Mouse (Mus musculus) brain, embryonic 14.5 days (tissue): ENCODE data around the gene Cmip.

Experiments
- CTCF ChIP-seq: fragments of 200-500 bp; IDR thresholded peaks from 2 replicates; pipeline ENCODE4 v1.5.1; 2012; ENCODE audit warnings: inconsistent platforms, mild to moderate bottlenecking, moderate library complexity, borderline replicate concordance; ENCODE audit not compliant: insufficient read depth, insufficient read length; ENCODE audit errors: extremely low read depth
- POLR2A ChIP-seq: fragments of 200-500 bp; IDR thresholded peaks from 2 replicates; pipeline ENCODE4 v1.6.1; 2012; ENCODE audit warnings: mild to moderate bottlenecking, inconsistent platforms, borderline replicate concordance; ENCODE audit not compliant: poor library complexity, insufficient read depth, insufficient read length, severe bottlenecking; ENCODE audit errors: extremely low read depth

DNA sequence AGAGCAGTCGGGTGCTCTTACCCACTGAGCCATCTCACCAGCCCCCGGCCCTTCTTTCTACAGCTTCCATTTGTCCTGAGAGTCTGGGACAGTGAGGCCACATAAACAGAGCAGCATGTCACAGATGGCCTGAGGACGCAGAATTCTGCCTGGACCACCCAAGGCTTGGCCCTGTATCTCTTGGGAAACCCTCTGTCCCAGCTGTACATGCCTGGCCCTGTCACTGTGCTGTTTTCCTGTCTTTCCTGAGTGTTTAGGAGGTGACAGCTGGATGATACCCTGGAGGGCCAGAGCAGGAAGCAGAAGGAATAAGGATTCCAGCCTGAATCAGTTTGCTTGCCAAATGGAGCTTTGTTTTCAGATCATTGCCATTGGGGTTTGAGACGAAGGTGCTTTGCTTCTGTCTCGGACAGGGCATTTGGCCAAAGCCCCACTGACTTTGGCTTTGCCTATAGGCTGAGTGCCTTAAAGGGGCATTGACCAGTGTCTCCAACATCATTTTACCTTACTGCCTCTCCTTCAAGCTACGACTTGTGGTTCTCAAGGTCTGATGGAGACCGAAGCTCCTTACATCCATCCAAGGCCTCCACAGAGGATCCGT, 54.2 kb downstream of the Cmip start:
- TF ChIP-seq CTCF, result no peak
- no peak for TF ChIP-seq POLR2A
